Mouse (Mus musculus) gastrocnemius, postnatal 25 days (tissue): ENCODE measurements around the gene Gm37419. TPM values are rescaled to one million over a fixed set of nuclear protein-coding genes. Genes with fewer than 3 reads are reported as not detected.

Source experiments
- DNase-seq: peaks from one replicate; pipeline ENCODE4 v3.0.0; 2022
- total RNA-seq, 2 experiments: library from RNA; stranded (reverse); gene quantifications; 1 replicate in 1 of 2; 2 replicates in 1 of 2; pipeline ENCODE4 v1.2.3; 2021

Gene Gm37419
- total RNA-seq, 2 experiments from 2014 or later, result not detected

DNA sequence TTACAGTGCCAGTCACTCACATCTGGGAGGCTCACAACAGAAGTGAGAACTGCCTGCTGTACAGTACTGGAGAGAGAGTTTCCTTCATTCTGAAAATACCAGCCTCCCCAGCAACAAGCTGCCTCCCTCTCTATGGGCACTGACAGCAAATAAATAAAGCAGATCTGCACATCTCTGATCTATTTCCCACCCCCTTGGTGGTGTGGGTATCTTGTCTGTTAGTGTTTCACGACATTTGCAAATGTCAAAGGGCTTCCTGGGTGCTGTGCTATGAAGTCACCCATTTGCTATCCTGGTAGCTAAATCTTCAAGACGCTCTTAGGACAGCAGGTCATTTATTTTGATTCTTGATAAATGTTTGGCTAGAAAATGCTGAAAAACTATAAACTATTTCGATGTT, 8.9 kb downstream of the Gm37419 start:
- DNase-seq, result no peak

DNA sequence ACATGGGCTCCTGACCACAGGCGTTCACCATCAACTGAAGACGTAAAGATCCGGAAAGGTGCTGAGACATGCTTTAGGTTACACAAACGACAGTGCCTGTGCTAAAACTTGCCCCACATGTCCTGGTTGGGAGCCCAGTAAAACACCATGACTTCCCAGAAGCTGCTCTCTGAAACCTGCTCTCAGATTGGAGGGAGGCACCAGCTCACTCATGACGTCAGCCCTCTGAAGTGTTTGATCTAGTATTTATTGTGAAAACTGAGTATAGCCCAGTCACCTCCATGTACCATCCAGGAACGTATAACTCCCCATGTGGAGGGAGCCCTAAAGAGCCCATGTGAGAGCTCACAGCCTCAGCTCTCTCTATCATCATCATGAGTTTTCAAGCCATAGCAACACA, 9.6 kb downstream of the Gm37419 start:
- no peak for DNase-seq

DNA sequence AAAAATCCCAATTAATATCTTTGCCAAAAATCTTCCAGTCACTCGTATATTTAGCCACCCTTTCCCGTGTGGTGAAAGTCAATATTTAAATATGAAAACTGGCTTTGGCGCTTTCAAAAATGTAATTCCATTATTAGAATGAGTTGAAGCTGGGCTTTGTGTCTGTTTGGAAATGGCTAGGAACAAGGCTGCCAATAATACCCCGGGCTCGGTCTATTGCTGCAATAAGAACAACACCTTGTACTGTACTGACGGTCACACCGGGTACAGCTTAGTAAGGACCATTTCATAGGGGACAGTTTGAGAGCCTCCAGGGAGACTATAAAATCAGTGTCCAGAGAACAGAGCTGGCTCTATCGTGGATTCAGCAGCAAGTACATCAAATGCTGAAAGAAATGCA, 17.6 kb downstream of the Gm37419 start:
- DNase-seq, result no peak

DNA sequence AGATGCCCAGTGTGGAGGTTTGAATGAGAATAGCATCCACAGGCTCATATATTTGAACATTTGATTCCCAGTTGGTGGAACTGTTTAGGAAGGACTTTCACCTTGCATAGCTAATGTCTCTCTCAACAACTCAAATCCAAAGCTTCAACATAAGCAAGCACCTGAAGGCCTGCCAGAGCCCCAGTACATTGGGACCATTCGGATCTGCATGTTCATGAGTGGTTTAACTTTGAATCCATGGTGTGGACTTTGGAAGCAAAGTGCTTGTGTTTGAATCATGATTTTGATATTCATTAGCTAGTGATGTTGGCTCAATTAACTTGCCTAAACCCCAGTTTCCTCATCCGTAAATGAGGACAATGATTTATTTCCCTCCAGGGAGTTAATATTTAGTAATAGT, 21.6 kb downstream of the Gm37419 start:
- no peak for DNase-seq

DNA sequence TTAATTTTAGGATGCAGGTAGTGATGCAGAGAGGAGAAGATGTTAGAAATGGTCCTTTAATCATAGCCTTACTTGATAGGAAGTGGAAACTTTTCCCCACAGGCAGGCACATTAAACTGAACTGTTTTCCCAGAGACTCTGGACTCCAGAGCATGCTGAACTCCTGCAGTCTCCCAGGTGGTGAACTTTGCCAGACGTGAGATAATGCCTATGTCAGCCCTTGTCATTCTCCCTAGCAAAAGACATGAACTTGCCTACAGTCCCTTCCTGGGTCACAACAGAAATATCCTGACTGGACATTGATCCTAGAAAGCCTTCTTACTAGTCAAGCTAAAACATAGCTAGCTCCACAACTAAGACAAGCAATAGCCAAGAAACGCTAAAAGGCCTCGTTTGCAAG, 23.0 kb downstream of the Gm37419 start:
- DNase-seq, result no peak

DNA sequence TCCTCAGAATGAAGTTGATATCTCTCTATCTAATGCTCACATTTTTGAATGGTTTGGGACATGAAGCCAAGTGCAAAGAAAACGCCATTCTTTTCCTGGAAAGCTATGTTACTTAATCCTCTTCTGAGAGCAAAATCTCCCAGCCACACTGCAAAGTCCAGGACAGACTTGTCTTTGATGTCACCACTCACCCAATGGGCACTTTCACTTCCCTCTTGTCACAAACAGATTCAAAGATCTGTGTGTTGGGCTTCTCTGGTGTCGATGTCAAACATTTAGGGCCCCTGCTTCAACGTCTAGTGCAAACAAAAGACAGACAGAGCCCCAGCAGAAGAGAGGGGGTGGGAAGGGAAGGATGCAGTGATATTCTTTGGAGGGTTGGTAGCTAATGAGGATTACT, 23.8 kb downstream of the Gm37419 start:
- DNase-seq, result no peak

DNA sequence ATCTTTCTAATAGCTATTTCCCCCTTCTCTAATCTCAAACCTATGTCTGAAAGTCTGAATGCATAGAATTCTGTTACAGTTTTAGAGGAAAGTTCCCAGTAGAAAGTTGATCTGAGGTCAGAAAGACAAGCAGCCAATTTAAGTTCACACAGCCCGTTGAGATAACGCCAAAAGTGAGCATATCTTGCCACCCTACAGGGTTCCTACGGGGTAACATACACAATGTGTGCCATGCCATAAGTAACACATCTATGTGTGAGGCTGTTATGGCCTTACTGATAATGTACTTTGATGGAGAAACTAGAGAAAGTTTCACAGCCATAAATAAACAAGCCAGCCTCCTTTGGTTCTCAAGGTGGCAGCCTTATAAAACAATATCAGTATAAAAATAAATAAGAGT, 26.1 kb downstream of the Gm37419 start:
- DNase-seq, result no peak

DNA sequence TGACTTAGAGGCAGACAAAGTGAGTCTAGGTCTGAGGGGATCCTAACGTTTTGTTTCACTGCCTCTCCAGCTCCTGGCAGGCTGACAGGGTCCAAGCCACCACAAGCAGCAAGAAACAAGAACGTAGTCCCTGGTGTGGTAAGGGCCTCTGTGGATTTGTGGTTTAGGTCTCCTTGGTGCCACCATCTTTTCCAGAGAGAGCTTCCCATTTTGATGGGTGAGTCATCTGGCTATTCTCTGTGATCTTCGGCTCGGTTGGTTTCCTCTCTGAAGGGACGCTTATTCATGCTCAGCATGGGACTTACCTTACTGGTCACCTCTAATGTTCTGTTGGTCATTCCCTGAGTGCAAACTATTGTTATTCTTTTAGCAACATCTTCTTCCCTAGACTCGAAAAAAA, 28.0 kb downstream of the Gm37419 start:
- no peak for DNase-seq

DNA sequence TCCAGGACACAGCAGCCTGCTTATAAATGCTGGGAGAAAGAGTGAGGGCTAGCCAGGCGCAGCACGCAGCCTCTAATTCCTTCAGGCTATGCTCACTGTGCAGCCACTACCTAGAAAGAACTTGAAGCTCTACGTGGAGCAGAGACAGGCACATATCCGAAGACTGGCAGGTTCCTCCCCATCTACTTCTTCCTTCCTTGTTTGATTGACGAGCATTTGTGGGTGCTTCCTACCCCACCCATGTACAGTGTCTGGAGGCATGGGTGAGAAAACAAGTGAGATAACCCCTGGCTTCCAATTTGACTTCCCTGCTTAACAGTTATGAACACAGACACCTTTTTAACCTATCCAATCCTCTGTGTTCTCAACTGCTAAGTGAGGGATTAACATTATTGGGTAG, 28.5 kb downstream of the Gm37419 start:
- DNase-seq, result no peak

DNA sequence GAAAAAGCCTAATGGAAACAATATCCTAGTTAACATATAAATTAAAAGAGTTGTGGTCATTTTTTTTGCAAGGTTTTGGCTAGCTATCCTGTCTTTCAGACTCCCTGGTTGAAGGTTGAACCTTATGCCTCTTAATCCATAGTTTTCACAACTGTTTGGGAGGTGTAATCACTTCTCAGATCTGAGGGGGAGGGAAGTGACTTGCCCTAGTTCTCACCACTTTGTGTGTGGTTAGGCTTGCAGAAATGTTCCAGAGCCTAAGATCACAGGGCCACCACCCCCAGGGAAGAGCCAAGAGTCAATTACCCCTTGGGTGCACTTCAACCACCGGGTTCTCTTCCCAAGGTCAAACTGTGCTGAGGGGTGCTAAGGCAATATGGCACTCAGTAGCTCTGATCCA, 33.4 kb downstream of the Gm37419 start:
- no peak for DNase-seq

DNA sequence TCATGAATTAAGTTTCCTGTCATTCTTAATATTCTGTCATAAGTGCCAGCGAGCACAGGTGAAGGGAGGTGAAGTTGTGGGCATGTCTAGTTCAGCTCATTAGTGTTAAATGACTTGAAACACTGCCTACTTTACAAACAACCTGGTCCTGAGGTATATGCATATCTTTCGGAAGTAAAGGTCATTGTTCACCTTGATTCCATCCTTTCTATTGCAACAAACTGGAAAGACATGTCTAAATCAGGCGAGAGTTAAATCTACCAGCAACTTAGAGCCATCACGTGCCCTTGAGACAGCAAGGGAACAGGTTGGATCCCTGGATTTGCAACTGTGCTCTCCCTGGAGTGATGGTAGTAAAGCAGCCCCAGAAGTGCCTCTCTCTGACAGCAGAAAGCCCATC, 34.3 kb downstream of the Gm37419 start:
- no peak for DNase-seq

DNA sequence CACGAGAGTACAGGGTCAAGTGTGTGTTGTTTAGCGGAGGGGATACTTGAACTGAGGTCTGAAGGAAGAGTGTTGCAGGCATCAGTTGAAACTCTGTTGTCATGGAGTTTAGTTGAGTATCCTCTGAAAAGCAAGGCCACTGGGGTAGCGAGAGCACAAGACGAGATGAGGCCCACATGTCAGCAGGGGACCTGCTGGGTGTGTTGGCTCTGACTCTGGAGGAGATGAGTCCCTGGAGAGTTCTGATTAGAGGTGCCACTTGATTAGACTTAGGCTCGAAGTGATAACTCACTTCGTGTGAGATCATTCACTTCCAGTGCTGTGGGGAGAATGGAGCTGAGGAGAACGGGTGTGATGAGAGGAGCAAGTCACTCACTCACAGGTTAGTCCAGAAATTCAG, 37.2 kb downstream of the Gm37419 start:
- DNase-seq, result no peak

DNA sequence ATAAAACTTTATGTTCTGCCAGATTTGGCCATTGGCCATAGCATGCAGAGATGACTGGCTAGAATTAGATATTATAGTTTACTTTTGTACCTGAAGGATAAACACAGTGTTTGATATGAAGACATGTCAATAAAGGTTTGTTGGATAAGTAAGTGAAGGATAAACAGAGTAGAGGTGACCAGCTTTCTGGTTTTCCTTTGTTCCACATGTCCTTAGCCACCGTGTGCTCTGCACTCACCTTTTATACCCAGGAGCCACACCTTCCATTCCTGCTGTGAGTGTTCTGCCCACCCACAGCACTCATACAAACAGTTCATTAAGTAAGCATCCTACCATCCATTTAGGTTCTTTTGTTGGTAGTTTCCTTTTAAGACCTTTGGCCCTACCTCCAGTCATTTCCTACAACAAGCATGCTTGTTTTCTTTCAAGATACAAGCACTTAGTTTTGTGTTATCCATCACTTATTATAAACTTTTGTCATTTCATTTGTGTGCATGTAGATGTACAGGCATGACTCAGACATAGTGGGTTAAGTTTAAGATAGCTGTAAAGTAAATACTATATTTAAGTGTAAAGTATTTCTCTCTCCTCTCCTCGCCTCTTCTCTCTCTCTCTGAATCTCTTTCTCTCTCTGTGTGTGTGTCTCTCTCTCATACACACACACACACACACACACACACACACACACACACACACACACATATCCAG, 41.8 kb downstream of the Gm37419 start:
- no peak for DNase-seq

DNA sequence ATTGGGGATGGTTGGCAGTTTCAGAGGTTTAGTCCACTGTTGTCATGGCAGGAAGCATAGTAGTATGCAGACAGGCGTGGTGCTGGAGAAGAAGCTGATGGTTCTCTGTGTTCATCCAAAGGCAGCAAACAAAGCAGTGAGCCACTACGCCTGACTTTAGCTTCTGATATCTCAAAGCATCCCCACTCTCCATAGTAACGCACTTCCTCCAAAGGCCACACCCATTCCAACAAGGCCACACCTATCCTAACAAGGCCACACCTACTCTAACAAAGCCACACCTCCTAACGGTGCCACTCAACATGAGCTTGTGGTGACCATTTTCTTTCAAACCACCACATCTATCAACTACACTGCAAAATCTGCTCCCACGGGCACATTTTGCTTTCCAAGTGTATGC, 45.0 kb downstream of the Gm37419 start:
- no peak for DNase-seq

DNA sequence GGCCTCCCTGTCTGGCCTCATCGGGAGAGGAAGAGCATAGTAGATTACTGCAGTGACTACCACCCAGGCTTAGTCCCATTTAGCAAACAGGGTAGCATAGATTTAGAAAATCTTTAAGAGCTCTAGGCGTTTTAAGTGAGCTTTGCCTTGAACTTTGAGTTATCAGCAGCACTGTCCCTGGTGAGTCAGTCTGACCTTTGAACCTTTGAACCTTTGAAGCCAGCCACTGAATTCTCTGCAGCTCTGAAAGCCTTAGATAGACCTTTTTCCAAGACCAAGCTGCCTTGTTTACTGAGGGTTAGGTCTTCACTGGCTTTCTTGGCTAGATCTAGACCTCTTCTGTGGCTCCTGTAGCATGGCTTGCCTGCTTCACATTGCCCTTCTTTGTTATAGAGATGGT, 46.2 kb downstream of the Gm37419 start:
- no peak for DNase-seq

DNA sequence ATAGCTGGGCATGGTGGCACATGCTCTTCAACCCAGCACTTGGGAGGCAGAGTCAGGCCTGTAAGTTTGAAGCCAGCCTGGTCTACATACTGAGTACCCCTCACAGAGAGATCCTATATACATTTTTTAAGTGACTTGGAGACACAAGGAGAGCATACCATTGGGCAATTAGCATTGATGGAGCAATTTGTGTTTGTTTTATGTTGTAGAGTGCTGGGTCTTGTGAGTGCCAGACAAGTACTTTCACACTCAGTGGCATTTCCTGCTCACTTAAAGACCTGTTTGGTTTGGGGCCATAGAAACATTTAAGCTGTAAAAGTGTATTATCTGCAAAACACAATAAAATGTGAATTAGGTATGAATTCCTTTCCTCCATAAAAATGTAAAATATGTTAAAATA, 47.5 kb downstream of the Gm37419 start:
- no peak for DNase-seq

DNA sequence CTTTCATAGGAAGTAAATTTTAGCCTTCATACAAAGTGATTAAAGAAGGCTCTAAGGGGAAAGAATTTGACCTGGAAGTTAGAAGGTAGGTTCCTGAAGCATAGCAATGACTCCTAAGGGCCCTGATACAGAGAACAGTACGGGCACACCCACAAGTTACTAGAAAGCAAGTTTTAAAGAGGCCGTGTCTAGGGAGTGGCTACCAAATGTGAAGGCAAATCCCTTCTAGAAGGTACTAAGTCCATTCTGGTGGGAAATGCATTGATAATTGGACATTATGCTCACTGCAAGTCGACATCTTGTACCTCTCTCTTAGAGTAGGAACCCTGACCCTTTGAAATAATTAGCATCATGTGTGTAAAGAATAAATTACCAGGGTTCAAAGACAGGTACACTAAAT, 48.1 kb downstream of the Gm37419 start:
- no peak for DNase-seq

Other genes with a start within 250 kb of the Gm37419 start
- gene Sst, start 97.5 kb upstream of the Gm37419 start, total RNA-seq, result not detected
- gene Rtp2, start 56.1 kb upstream of the Gm37419 start, total RNA-seq, result not detected
- 10 to 100 TPM; 36.6 to 68.3 TPM for gene Bcl6, start 370 bp downstream of the Gm37419 start, total RNA-seq